Mouse (Mus musculus) spleen, adult 2 months (tissue): ENCODE data around the gene Sfmbt2.

Source experiments
- CTCF ChIP-seq: fragments of 200-500 bp; IDR thresholded peaks from 2 replicates; pipeline ENCODE4 v1.5.1; 2011; ENCODE audit warnings: mild to moderate bottlenecking, inconsistent platforms; ENCODE audit not compliant: insufficient read depth, insufficient read length, insufficient replicate concordance; ENCODE audit errors: extremely low read depth
- POLR2A ChIP-seq: fragments of 200-500 bp; IDR thresholded peaks from 2 replicates; pipeline ENCODE4 v1.6.1; 2011; ENCODE audit warnings: low read depth, low read length, inconsistent platforms

- TF ChIP-seq CTCF (0 out of 2 replicates have a peak, but pooled peaks have one; percentile 4), POLR2A (no peak)
Observed at GRCm38 (mm10) chr2:10374207-10375023, 4.1 kb downstream of the Sfmbt2 start.
